Mouse (Mus musculus) frontal cortex, postnatal 14 days (tissue): Measurements from ENCODE around the gene Mthfr.

ENCODE experiments used
- DNase-seq, 2 experiments: peaks; one replicate each; pipeline ENCODE4 v3.0.0; 2022; ENCODE audit warnings: low spot score in 2 of 2

Mthfr gene

DNA sequence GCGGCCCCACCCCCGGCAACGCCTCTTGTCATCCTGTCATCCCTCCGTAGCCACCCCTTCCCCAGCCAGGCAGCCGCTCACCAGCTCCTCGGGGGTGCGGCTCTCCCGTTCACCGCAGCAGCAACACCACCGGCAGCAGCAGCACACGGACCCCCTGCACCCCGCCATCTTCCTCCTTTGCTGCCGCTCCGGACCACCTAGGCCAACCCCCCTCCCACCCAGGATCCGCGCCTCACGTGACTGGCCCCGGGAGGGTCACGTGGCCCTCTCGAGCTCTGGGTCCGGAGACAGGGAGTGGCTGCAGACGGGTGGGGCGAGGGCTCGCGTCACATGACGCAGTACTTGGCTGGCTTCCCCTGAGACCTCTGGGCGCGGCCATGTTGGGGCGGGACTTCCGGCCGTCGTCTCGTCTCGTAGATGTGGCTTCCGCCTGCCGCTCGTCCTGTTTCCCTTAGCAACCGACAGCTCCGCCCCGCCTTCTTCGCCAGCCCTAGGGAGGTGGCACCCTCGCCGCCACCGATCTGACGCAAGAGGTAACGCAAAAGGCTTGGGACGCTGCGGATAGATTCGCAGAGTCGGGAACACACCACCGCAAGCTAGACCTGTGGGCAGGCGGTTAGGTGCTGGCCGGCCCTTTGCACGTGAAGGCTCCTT, at the start of gene Mthfr, which contains the start of gene Clcn6:
Gene Mthfr (plus strand): TSS at position 478 of the 654 bp plus-strand sequence.
Gene Clcn6 (minus strand): TSS at position 222 of the 654 bp plus-strand sequence.
- peak; percentile 99 for DNase-seq

DNA sequence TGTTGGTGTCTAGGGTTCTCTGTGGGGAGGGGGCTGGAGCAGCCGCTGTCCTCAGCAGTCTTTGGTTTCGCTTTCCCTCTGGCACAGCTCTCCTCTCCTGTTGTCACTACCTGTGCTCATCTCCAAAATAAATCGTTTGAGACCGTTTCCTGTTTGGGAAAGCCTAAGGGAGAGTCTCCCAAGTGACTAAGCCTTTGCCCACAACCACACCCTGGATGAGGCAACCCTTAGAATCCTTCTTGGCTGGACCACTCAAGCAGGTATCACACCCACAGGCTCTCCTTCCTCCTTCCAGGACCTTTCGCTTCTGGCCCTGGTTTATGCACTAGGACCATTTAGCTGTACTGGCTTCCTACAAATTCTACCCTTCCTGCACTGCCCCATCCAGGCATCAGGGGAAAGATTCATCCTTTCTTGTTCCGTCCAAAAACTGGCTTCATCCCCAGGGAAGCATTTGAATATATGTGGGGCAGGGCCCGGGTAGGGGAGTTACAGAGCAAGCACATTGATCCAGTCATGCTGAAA, 45.2 kb upstream of the Mthfr start:
- DNase-seq: no peak

GRCm38 (mm10) chr4:147995311-147995710, 43.6 kb upstream of the Mthfr start:
- DNase-seq: no peak

DNA sequence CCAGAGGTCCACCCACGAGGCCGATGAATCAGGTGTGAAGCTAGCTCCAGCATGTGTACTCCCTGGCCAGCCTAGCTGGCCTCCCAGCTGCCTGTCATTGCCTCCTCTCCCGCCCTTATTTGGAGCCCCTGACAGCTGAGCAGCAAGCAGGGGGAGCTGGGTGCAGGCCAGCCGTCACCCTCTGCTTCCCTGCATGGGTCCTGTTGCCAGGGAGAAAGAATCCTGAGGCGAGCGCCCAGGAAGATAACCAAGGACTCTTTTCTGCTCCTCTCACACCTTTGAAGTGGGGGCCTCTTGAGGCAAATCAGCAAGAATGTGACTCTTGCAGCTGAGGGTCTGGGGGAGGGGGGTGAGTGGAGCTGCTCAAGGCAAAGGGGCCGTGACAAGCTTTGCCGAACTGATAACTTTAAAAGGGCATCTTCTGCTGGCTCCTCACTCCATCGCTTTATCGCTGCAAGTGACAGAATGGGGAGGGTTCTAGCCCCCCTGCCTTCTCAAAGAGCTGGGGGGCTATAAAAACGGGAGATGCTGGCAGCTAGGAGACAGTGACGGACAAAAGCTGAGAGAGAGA, 38.6 kb upstream of the Mthfr start, which contains the start of gene Nppa:
Gene Nppa (plus strand): TSS at position 521 of the 571 bp plus-strand sequence.
- no peak for DNase-seq

DNA sequence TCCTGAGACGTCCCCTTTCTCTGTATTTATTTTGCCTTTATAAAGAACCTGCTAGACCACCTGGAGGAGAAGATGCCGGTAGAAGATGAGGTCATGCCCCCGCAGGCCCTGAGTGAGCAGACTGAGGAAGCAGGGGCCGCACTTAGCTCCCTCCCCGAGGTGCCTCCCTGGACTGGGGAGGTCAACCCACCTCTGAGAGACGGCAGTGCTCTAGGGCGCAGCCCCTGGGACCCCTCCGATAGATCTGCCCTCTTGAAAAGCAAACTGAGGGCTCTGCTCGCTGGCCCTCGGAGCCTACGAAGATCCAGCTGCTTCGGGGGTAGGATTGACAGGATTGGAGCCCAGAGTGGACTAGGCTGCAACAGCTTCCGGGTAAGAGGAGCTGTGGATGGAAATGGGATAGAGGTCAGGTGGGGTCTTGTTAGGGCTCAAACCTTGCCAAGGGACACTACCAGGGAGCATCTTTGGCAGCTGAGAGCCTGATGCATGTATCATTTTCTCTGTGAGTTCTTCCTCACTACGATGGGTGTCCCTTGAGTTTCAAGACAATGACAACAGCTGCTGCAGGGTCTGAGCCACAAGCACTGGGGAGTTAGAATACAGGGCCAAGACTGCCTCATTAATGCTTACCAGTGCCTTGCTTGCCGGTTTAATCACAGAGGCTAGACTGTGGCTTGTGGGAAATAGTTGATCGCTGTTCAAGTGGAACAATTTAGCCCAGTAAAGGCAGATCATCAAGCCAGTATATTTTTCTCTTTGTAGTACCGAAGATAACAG, 37.7 kb upstream of the Mthfr start:
- DNase-seq: no peak

DNA sequence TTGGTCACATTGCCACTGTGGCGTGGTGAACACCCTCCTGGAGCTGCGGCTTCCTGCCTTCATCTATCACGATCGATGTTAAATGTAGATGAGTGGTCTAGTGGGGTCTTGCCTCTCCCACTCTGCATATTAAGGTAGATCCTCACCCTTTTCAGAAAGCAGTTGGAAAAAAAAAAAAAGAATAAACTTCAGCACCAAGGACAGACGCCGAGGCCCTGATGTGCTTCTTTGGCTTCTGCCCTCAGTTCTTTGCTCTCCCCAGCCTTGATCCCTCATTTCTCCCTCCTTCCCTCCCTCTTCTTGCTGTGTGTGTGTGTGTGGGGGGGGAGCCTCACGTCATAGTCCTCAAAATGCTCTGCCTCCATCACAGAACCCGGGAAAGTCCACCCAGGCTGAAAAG, 37.0 kb upstream of the Mthfr start:
- no peak for DNase-seq

DNA sequence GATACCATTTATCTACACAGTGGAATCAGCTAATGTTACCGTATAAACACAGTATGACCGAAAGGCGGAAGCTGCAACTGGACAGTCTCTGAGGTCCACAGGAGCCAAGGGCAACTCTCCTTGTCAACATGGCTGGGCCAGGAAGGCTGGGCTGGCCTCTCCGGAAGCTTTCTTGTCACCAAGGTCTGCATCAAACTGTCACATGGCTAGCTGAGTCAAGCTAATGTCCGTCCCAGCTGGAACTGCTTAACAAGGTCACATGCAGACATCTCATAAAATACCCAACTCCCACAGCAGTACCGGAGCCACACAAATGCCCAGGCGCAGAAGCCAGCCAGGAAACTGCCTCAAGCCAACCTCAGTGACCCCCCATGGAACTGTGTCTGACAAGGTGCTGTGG, 34.5 kb upstream of the Mthfr start:
- no peak for DNase-seq

DNA sequence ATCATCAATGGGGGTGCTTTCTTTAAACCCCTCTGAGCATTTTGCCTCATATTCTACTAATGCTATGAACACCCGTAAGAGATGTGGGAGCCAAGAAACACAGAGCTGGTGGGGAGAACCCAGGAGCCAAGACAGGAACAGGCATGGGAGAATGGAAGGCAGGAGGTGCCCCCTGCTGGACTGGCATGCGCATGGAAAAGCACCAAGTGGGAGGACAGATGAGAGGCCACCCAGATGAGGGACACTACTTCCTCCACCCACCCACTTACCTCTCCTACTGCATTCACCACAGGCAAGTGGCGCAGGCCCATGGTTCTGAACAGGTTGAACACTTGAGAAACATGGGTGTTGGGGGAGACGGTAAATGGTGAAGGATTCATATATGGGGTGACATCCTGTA, 30.5 kb upstream of the Mthfr start:
- peak in 1 of 2 experiments; percentile 58 for DNase-seq

DNA sequence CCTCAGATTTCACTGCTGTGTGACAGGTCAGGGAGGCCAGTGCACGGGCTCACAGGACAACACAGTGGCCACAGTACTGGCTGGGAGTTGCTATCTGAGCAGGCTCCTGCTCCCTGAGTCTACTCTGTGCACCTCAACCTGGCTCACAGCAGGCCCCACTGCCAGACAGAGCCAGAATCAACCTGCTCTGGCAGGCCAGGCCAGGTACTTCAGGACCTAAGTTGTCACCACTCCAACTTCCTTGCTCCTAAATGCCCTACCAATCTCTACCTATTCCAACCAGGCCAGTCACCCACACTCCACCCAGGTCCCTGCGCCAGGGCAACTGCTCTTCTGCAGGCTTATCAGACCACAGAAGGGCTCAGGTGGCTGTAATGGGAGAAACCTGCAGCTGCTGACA, 29.2 kb upstream of the Mthfr start:
- DNase-seq: no peak

GRCm38 (mm10) chr4:148011332-148011731, 27.5 kb upstream of the Mthfr start:
- DNase-seq: no peak

- no peak for DNase-seq
These were observed 26.7 kb upstream of the Mthfr start for GRCm38 (mm10) chr4:148012216-148012615.

- no peak for DNase-seq
These were observed 23.5 kb upstream of the Mthfr start for GRCm38 (mm10) chr4:148015418-148015817.

GRCm38 (mm10) chr4:148016981-148017380, 21.9 kb upstream of the Mthfr start:
- DNase-seq: no peak

- DNase-seq: no peak
These were observed 20.5 kb upstream of the Mthfr start for GRCm38 (mm10) chr4:148018410-148018809.

DNA sequence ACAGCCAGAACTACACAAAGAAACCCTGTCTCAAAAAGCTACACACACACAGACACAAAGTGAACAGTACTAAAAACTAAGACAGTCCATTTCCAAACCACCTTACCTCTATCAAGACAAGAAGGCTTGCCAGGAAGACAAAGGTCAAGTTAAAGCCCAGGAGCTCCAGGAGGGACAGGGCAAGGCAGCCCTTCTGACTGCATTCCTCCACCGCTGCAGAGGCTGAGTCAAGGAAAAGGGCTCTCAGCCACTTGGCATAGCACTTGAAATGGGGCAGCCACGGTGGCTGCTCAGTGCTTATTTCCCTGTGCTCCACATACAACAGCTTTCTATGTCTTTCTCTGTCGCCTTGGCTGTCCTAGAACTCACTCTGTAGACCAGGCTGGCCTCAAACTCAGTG, 14.9 kb upstream of the Mthfr start:
- no peak for DNase-seq

- no peak for DNase-seq
These were observed 9.6 kb upstream of the Mthfr start for GRCm38 (mm10) chr4:148029297-148029696.

DNA sequence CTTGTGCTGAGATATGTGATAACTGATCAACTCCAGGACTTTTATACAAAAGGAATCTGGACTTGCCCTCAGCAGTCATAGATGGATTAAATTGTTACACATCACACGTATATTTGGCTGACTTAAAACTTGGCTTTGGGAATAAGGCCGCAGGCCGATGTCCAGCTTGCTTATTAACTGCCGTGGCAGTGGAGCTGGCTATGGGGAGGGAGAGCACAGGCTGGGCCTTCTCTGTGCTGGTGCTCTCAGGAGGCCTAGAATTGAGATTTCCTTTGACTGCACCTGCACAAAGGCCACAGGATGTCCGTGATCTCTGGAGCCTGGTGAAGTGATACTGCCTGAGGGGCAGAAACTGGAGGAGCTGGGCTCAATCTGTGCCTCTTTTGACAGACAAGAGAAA, 8.4 kb upstream of the Mthfr start:
- no peak for DNase-seq

DNA sequence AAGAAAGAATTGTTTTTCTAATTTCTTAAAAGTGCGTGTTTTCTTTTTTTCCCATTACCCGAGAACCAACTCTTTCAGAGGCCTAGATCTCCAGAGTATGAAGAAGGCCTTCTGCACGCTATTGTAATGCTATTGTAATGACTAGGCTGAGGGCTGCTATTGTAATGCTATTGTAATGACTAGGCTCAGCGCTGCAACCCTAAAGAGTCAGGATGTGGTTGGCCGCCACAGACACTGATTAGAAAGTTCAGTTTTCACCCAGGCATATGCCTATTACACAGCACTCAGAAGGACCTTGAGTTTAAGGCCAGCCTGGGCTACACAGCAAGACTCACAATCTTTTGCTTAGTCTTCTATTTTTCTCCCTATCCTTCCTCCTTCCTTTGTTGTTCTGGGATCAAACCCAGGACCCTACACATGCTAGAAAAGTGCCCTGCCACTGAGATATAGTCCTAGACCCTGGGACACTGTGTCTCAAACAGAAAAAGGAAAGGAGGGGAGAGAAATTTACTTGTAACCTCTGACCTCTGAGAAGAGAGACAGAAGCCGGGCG, 4.9 kb upstream of the Mthfr start:
- DNase-seq: no peak

DNA sequence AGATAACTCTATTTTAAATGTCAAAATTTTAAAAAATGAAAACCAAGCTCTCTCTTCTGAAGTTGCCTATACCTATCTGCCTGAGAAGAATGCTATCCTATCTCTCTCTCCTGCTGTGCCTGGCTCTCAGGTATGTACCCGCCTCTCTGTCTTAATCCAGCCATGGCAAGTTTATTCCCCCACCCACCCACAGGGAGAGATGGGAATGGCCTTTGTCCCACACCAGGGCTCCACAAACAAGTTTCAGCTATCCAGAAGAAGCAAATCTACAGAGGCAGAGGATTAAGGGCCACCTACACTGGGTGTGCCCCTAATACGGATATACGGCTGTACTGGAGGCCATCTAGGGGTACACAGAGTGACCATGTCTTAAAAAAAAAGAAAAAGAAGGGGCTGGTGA, 3.4 kb upstream of the Mthfr start:
- DNase-seq: no peak

DNA sequence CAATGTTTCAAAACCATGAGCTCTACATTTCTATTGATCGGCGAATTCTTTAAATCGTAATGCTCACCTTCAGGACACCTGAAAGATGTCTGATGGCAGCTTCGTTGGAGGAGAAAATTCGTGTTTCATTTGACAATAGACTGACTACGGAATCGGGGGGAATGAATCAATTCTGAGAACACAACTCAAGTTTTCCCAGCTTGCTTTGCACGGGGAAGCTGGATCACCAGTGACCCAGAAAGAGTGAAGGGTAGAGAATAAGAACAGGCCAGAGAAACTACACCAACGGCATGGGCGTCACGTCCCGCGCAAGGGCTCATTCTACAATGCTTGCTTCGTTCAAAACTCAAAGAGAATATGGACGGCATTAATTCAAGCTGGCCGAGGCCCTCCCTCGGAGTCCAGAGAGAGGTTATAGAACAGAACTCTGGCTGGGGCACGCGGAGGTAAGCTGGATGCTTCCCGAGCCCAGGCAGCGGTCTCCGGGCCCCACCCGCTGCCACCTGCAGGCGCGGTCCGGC, 738 bp upstream of the Mthfr start:
- no peak for DNase-seq

GRCm38 (mm10) chr4:148039254-148040028, 564 bp downstream of the Mthfr start:
- DNase-seq: no peak
